In genomic region chr1:74295456-74296171, GRCm38 (mm10) we compare ENCODE assay signal across 7 mouse cellular contexts. TPM values are rescaled to one million over a fixed set of nuclear protein-coding genes. Genes with fewer than 3 reads are reported as not detected.
A peak's percentile ranks its signal among the peaks of the same experiment; 100 is the strongest.
DNase-seq lines count a peak whose midpoint lies in the region; ATAC-seq lines count a peak whose summit lies in the region.

No protein-coding gene starts in this region.

- peak; percentile 94 for ATAC-seq in embryonic facial prominence, embryonic 14.5 days (ENCODE audit: low read depth)
- ATAC-seq in midbrain, embryonic 11.5 days (ENCODE audit: low FRiP score), result peak; percentile 75

- H3K36me3 ChIP-seq in embryonic facial prominence, embryonic 14.5 days (ENCODE audit: control insufficient read depth, insufficient read depth, low read length), result peaks cover 33% of the 10 kb centered on the region
- H3K36me3 ChIP-seq in limb, embryonic 10.5 days, result peaks cover 38% of the 10 kb centered on the region
- H3K36me3 ChIP-seq in midbrain, embryonic 11.5 days (ENCODE audit: control insufficient read depth, insufficient read depth, low read length), result no peaks in the 10 kb centered on the region

- no peaks in the 10 kb centered on the region for H3K9me3 ChIP-seq in embryonic facial prominence, embryonic 14.5 days (ENCODE audit: control insufficient read depth, low read length)
- no peaks in the 10 kb centered on the region for H3K9me3 ChIP-seq in limb, embryonic 10.5 days (replicated peaks)
- H3K9me3 ChIP-seq in midbrain, embryonic 11.5 days (ENCODE audit: control insufficient read depth, low read length), result no peaks in the 10 kb centered on the region

- H3K27me3 ChIP-seq in embryonic facial prominence, embryonic 14.5 days (replicated peaks; ENCODE audit: control insufficient read depth, insufficient read depth, low read length), result no peaks in the 10 kb centered on the region
- H3K27me3 ChIP-seq in limb, embryonic 10.5 days (ENCODE audit: low read depth, poor library complexity, severe bottlenecking), result no peaks in the 10 kb centered on the region
- H3K27me3 ChIP-seq in midbrain, embryonic 11.5 days (ENCODE audit: control insufficient read depth, insufficient read depth, low read length), result no peaks in the 10 kb centered on the region

- no peak overlapping the region for H3K4me3 ChIP-seq in embryonic facial prominence, embryonic 14.5 days (ENCODE audit: low read depth, low read length)
- peak overlapping the region; percentile 32 for H3K4me3 ChIP-seq in limb, embryonic 10.5 days
- H3K4me3 ChIP-seq in midbrain, embryonic 11.5 days (ENCODE audit: low read depth, low read length), result no peak overlapping the region

- peak overlapping the region; percentile 32 for H3K9ac ChIP-seq in embryonic facial prominence, embryonic 14.5 days (ENCODE audit: low read depth, low read length)
- peak overlapping the region; percentile 38 for H3K9ac ChIP-seq in midbrain, embryonic 11.5 days (ENCODE audit: low read length)

- 5% methylated on average over 9 of the region's 9 CpGs for WGBS in embryonic facial prominence, embryonic 14.5 days
- 20% methylated on average over 9 of the region's 9 CpGs for WGBS in limb, embryonic 10.5 days
- WGBS in midbrain, embryonic 11.5 days, result 21% methylated on average over 9 of the region's 9 CpGs

- H3K4me2 ChIP-seq in embryonic facial prominence, embryonic 14.5 days (ENCODE audit: low read depth, low read length), result peak overlapping the region; percentile 45
- peak overlapping the region; percentile 19; the same call in 1 of the 2 replicates for H3K4me2 ChIP-seq in midbrain, embryonic 11.5 days

- peak; percentile 98 for DNase-seq in brain, adult 2 months (ENCODE audit: low read depth, low spot score)
- peak; percentile 95 for DNase-seq in embryonic facial prominence, embryonic 14.5 days (ENCODE audit: low spot score)
- peak; percentile 95 to 98 for DNase-seq in heart, adult 18-20 months
- peak; percentile 87 for DNase-seq in kidney, adult 18-20 months
- peak; percentile 60 for DNase-seq in limb, embryonic 10.5 days (ENCODE audit: low spot score)
- DNase-seq in midbrain, embryonic 11.5 days (ENCODE audit: low spot score, missing footprints), result peak; percentile 85
- DNase-seq in skeletal muscle tissue, adult 2 months (ENCODE audit: low read depth, low spot score), result peak; percentile 94

- peak overlapping the region; percentile 91 for H3K27ac ChIP-seq in embryonic facial prominence, embryonic 14.5 days (replicated peaks; ENCODE audit: low read depth, low read length)
- H3K27ac ChIP-seq in limb, embryonic 10.5 days, result peak overlapping the region; percentile 81
- H3K27ac ChIP-seq in midbrain, embryonic 11.5 days (ENCODE audit: low read depth, low read length), result peak overlapping the region; percentile 57

- peaks cover 29% of the 10 kb centered on the region for H3K4me1 ChIP-seq in embryonic facial prominence, embryonic 14.5 days (ENCODE audit: control insufficient read depth, insufficient read depth, low read length)
- H3K4me1 ChIP-seq in limb, embryonic 10.5 days, result peaks cover 30% of the 10 kb centered on the region
- H3K4me1 ChIP-seq in midbrain, embryonic 11.5 days (ENCODE audit: control insufficient read depth, insufficient read depth, low read length), result peaks cover 12% of the 10 kb centered on the region

RNA-seq across cellular contexts. Expression of gene Tmbim1, which starts 9.8 kb away (rescaled TPM):
- polyA plus RNA-seq in embryonic facial prominence, embryonic 14.5 days (2014; fragmentation: Nextera tagmentation; extraction: Ambion mirVana), result 35.4 and 35.6 TPM in 2 replicates
- 10 to 100 TPM; 40.2 to 46.3 TPM for total RNA-seq in heart, adult 18-20 months (2021)
- 10.7 and 12.0 TPM in 2 replicates for polyA plus RNA-seq in limb, embryonic 10.5 days (2016; fragmentation: Nextera tagmentation; extraction: Ambion mirVana)
- 6.4 and 7.0 TPM in 2 replicates for polyA plus RNA-seq in midbrain, embryonic 11.5 days (2014; fragmentation: Nextera tagmentation; extraction: Ambion mirVana)

RNA-seq across cellular contexts. Expression of gene Pnkd, which starts 10.9 kb away (rescaled TPM):
- polyA plus RNA-seq in embryonic facial prominence, embryonic 14.5 days (2014; fragmentation: Nextera tagmentation; extraction: Ambion mirVana), result 119 and 133 TPM in 2 replicates
- total RNA-seq in heart, adult 18-20 months (2021), result 100 to 1,000 TPM; 138 to 151 TPM
- 113 and 121 TPM in 2 replicates for polyA plus RNA-seq in limb, embryonic 10.5 days (2016; fragmentation: Nextera tagmentation; extraction: Ambion mirVana)
- 83.9 and 84.6 TPM in 2 replicates for polyA plus RNA-seq in midbrain, embryonic 11.5 days (2014; fragmentation: Nextera tagmentation; extraction: Ambion mirVana)

RNA-seq across cellular contexts. Expression of gene Aamp, which starts 11.1 kb away (rescaled TPM):
- 214 and 224 TPM in 2 replicates for polyA plus RNA-seq in embryonic facial prominence, embryonic 14.5 days (2014; fragmentation: Nextera tagmentation; extraction: Ambion mirVana)
- total RNA-seq in heart, adult 18-20 months (2021), result 100 to 1,000 TPM in 1 of 2 experiments, 10 to 100 TPM in 1; 99.8 to 102 TPM
- polyA plus RNA-seq in limb, embryonic 10.5 days (2016; fragmentation: Nextera tagmentation; extraction: Ambion mirVana), result 263 and 272 TPM in 2 replicates
- 175 and 186 TPM in 2 replicates for polyA plus RNA-seq in midbrain, embryonic 11.5 days (2014; fragmentation: Nextera tagmentation; extraction: Ambion mirVana)

RNA-seq across cellular contexts. Expression of gene Gpbar1, which starts 17.3 kb away (rescaled TPM):
- 0.20 and 0.21 TPM in 2 replicates for polyA plus RNA-seq in embryonic facial prominence, embryonic 14.5 days (2014; fragmentation: Nextera tagmentation; extraction: Ambion mirVana)
- total RNA-seq in heart, adult 18-20 months (2021), result not detected
- polyA plus RNA-seq in limb, embryonic 10.5 days (2016; fragmentation: Nextera tagmentation; extraction: Ambion mirVana), result 0.26 TPM in 1 of 2 replicates, not detected in the other
- 0.15 TPM in 1 of 2 replicates, not detected in the other for polyA plus RNA-seq in midbrain, embryonic 11.5 days (2014; fragmentation: Nextera tagmentation; extraction: Ambion mirVana)

RNA-seq across cellular contexts. Expression of gene Arpc2, which starts 59.7 kb away (rescaled TPM):
- 341 and 347 TPM in 2 replicates for polyA plus RNA-seq in embryonic facial prominence, embryonic 14.5 days (2014; fragmentation: Nextera tagmentation; extraction: Ambion mirVana)
- total RNA-seq in heart, adult 18-20 months (2021), result 100 to 1,000 TPM; 141 to 153 TPM
- 355 and 369 TPM in 2 replicates for polyA plus RNA-seq in limb, embryonic 10.5 days (2016; fragmentation: Nextera tagmentation; extraction: Ambion mirVana)
- polyA plus RNA-seq in midbrain, embryonic 11.5 days (2014; fragmentation: Nextera tagmentation; extraction: Ambion mirVana), result 316 and 328 TPM in 2 replicates
